Mouse (Mus musculus) forebrain, embryonic 11.5 days (tissue): ENCODE results near the gene Tomm70a. TPM values are rescaled to one million over a fixed set of nuclear protein-coding genes. Genes with fewer than 3 reads are reported as not detected.

Experiments used
- ATAC-seq: fragments of 200-750 bp; cut with Nextera tagmentation; replicated peaks from 2 replicates; pipeline ENCODE4 v1.8.0; 2017; ENCODE audit warnings: moderate TSS enrichment; ENCODE audit not compliant: low FRiP score
- DNase-seq: peaks from one replicate; pipeline ENCODE4 v3.0.0-alpha.2; 2017; ENCODE audit warnings: low spot score
- H3K27ac ChIP-seq: fragments of 300-500 bp; sonication (generic); 2 replicates; pipeline ENCODE4 v1.5.1; 2014; ENCODE audit warnings: low read depth, low read length
- H3K27me3 ChIP-seq: fragments of 300-500 bp; sonication (generic); 2 replicates; pipeline ENCODE4 v1.6.1; 2014; ENCODE audit warnings: mild to moderate bottlenecking, low read length, mixed read lengths; ENCODE audit not compliant: control insufficient read depth, insufficient read depth
- H3K36me3 ChIP-seq: fragments of 300-500 bp; sonication (generic); 2 replicates; pipeline ENCODE4 v1.6.1; 2014; ENCODE audit warnings: mild to moderate bottlenecking, low read length, moderate library complexity, mixed read lengths; ENCODE audit not compliant: control insufficient read depth, insufficient read depth
- H3K4me1 ChIP-seq: fragments of 300-500 bp; sonication (generic); replicated peaks from 2 replicates; pipeline ENCODE4 v1.6.1; 2014; ENCODE audit warnings: low read length, mixed read lengths; ENCODE audit not compliant: control insufficient read depth, insufficient read depth
- H3K4me2 ChIP-seq: fragments of 300-500 bp; sonication (generic); 2 replicates; pipeline ENCODE4 v1.6.1; 2014; ENCODE audit warnings: low read depth, mild to moderate bottlenecking, low read length, moderate library complexity, mixed read lengths; ENCODE audit not compliant: severe bottlenecking
- H3K4me3 ChIP-seq: fragments of 300-500 bp; sonication (generic); 2 replicates; pipeline ENCODE4 v1.5.1; 2014; ENCODE audit warnings: low read depth, low read length
- H3K9ac ChIP-seq: fragments of 300-500 bp; sonication (generic); 2 replicates; pipeline ENCODE4 v1.6.1; 2014; ENCODE audit warnings: low read length
- H3K9me3 ChIP-seq: fragments of 300-500 bp; sonication (generic); 2 replicates; pipeline ENCODE4 v1.6.1; 2016; ENCODE audit warnings: low read length, mixed read lengths; ENCODE audit not compliant: control insufficient read depth
- WGBS: fragments of 180-500 bp; shearing (Covaris S2); extraction: QIAGEN DNeasy Blood & Tissue Kit; methylation state at CpG from one replicate; pipeline ENCODE4 v1.1.7; 2014; 5-methylcytosine and 5-hydroxymethylcytosine counted together
- polyA plus RNA-seq: library from polyadenylated mRNA; unstranded; fragments of >200 nt; fragmentation: Nextera tagmentation; extraction: Ambion mirVana; gene quantifications from 2 replicates; pipeline ENCODE4 v1.2.1, GENCODE M21; 2014

Gene Tomm70a
- polyA plus RNA-seq, 1 experiment from 2014 or later: 68.6 TPM

DNA sequence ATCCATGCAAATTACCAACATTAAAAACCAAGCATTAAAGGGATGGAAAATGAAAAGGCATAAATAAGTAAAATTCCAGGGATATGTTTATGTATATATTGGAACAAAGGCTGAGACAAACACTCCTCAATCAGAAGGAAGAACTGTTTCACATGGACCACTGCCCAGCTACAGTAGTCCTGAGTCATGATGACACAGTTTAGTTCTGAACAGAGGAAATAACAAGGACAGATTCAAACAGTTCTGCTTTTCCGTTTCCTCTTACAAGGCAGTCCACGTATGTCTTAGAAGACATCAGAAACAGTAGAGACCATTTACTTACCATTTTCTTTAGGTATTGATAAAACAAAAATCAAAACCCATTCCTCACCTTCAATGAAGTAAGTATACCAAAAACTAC, 68.0 kb downstream of the Tomm70a start:
- ATAC-seq (no peak), DNase-seq (no peak)
- H3K4me2 ChIP-seq: no peak overlapping the region
- no peaks in the 10 kb centered on the region for H3K4me1 ChIP-seq
- 88% methylated on average over 2 of the region's 2 CpGs for WGBS
- H3K9ac ChIP-seq: no peak overlapping the region
- no peaks in the 10 kb centered on the region for H3K27me3 ChIP-seq
- no peak overlapping the region for H3K27ac ChIP-seq
- no peaks in the 10 kb centered on the region for H3K36me3 ChIP-seq
- no peaks in the 10 kb centered on the region for H3K9me3 ChIP-seq
- H3K4me3 ChIP-seq: no peak overlapping the region

DNA sequence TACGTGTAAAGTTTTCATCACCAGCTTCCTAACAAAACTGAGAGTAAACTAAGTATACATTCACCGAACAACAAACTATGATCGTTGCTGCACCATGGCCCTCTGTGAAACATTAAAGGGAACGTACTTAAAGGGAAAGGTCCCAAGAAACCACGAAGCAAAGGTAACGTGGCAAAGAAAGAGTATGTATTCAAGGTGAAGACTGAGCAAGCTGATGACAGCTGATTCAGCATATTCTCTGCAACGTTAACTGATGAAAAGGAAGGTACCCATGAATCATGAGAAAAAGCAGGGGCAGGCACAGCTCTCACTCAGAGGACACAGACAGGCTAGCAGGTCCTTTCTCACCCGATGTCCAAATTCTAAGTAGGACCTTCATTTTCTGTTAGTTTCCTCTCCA, 68.9 kb downstream of the Tomm70a start:
- DNase-seq (no peak), ATAC-seq (no peak)
- no peak overlapping the region for H3K4me3 ChIP-seq
- no peaks in the 10 kb centered on the region for H3K27me3 ChIP-seq
- no peaks in the 10 kb centered on the region for H3K4me1 ChIP-seq
- no peaks in the 10 kb centered on the region for H3K36me3 ChIP-seq
- WGBS: 91% methylated on average over 8 of the region's 8 CpGs
- H3K27ac ChIP-seq: no peak overlapping the region
- no peak overlapping the region for H3K4me2 ChIP-seq
- no peaks in the 10 kb centered on the region for H3K9me3 ChIP-seq
- no peak overlapping the region for H3K9ac ChIP-seq

DNA sequence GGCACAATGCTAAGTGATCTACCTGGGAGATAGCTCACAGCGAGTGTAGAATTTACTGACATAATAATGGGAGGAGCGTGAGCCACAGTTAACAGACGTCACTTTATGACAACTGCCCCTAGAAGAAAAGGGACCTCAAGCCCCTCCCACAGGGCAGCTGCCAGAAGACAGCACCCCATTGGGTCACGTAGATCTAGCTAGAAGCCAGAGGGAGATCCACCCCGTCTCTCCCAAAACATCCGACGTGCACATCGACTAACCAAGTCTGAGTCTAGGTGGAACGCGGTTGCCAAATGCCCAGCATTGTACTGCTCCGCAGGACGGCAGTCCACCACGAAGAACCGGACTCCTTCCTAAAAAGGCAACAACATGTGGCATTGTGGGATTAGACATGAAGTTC, 69.7 kb downstream of the Tomm70a start:
- Histone ChIP-seq H3K27ac (no peak overlapping the region), H3K9me3 (no peaks in the 10 kb centered on the region), H3K36me3 (no peaks in the 10 kb centered on the region), H3K4me2 (no peak overlapping the region), H3K9ac (no peak overlapping the region), H3K4me3 (no peak overlapping the region), H3K4me1 (no peaks in the 10 kb centered on the region), H3K27me3 (no peaks in the 10 kb centered on the region)
- 89% methylated on average over 14 of the region's 14 CpGs for WGBS
- ATAC-seq (no peak), DNase-seq (no peak)

DNA sequence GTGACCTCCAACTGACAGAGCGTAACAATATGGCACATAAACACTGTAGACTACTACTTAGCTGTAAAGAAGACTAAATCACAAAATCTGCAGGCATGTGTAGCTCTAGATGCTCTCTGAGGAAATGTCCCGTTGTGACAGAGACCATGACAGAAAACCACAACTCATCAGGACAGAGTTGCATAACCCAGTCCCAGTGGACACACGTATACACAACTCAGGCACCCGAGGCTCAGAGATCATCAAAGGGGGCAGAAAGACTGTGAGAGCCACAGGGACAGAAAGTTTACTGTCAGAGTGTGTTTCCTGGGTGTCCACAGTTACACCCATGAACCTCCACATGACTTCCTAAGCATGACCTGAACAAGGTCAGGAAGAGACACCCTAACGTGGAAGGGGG, 75.1 kb downstream of the Tomm70a start:
- no peak for ATAC-seq
- 87% methylated on average over 5 of the region's 5 CpGs for WGBS

DNA sequence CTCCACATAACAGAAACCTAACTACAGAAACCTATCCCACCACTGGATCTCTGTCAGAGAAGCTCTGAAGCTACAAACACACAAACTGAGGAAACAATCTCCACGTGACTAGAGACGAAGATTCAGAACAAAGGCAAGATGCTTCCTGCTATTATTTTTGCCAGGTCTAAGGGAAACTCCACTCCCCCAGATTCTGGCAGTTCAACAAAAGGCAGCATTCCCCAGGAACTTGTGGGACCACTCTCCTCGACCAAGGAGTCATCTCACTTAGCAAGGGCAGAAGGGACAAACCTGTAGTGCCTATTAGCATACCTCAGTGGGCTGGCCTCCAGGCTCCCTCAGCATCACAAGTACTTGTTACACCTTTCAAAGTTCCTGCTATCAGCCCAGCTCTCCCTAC, 75.8 kb downstream of the Tomm70a start:
- ATAC-seq: no peak
- no peak overlapping the region for H3K4me2 ChIP-seq
- H3K9me3 ChIP-seq: no peaks in the 10 kb centered on the region
- no peak overlapping the region for H3K4me3 ChIP-seq
- H3K27ac ChIP-seq: no peak overlapping the region
- no peak for DNase-seq
- 65% methylated on average over 3 of the region's 3 CpGs for WGBS
- H3K27me3 ChIP-seq: no peaks in the 10 kb centered on the region
- H3K36me3 ChIP-seq: no peaks in the 10 kb centered on the region
- no peaks in the 10 kb centered on the region for H3K4me1 ChIP-seq
- no peak overlapping the region for H3K9ac ChIP-seq

More for the DNA sequence above, 75.1 kb downstream of the Tomm70a start:
- Histone ChIP-seq H3K4me3 (no peak overlapping the region), H3K4me2 (no peak overlapping the region), H3K9me3 (no peaks in the 10 kb centered on the region), H3K27ac (no peak overlapping the region), H3K9ac (no peak overlapping the region), H3K4me1 (no peaks in the 10 kb centered on the region), H3K36me3 (no peaks in the 10 kb centered on the region), H3K27me3 (no peaks in the 10 kb centered on the region)
- DNase-seq: no peak

Other genes with a start within 250 kb of the Tomm70a start
- 4.6 and 5.6 TPM in 2 replicates for gene Tmem45a, start 235.5 kb upstream of the Tomm70a start, polyA plus RNA-seq
- not detected in 2 replicates for gene Lnp1, start 193.6 kb upstream of the Tomm70a start, polyA plus RNA-seq
- gene Tmem45a2, start 50.3 kb upstream of the Tomm70a start, polyA plus RNA-seq: not detected in 2 replicates
- gene Nit2, start 45.6 kb downstream of the Tomm70a start, polyA plus RNA-seq: 52.6 and 53.7 TPM in 2 replicates
- 20.9 and 26.5 TPM in 2 replicates for gene Tbc1d23, start 109.8 kb downstream of the Tomm70a start, polyA plus RNA-seq
- 0.24 TPM in 1 of 2 replicates, not detected in the other for gene Tmem30c, start 171.2 kb downstream of the Tomm70a start, polyA plus RNA-seq
- gene Filip1l, start 231.4 kb downstream of the Tomm70a start, polyA plus RNA-seq: 8.1 and 10.0 TPM in 2 replicates